Mouse (Mus musculus) stomach, postnatal 0 days (tissue): ENCODE data around the gene Nelfcd.

Experiments used
- CTCF ChIP-seq: IDR thresholded peaks from 2 replicates; pipeline ENCODE4 v1.5.1; 2016; ENCODE audit warnings: antibody characterized with exemption, low read depth, mild to moderate bottlenecking, moderate library complexity
- EP300 ChIP-seq: optimal IDR thresholded peaks from 2 replicates; pipeline ENCODE3; 2016; ENCODE audit warnings: antibody characterized with exemption

- TF ChIP-seq CTCF (peak; percentile 47; the same call in 1 of the 2 replicates), EP300 (no peak)
Measured at GRCm38 (mm10) chr2:174472818-174473549, 57.4 kb downstream of the Nelfcd start, which contains the start of gene Prelid3b.
